Mouse (Mus musculus) adipocyte (in vitro differentiated cells): ENCODE results near the gene Car4.

ENCODE experiments used
- DNase-seq: peaks from one replicate; pipeline ENCODE4 v3.0.0-alpha.2; 2016; ENCODE audit warnings: low spot score

Car4 gene

GRCm38 (mm10) chr11:84958271-84958630 is 665 bp downstream of the Car4 start:
- no peak for DNase-seq

- DNase-seq, result no peak
Observed at GRCm38 (mm10) chr11:84959181-84959580, 1.6 kb downstream of the Car4 start.

- DNase-seq, result peak; percentile 94
Observed at GRCm38 (mm10) chr11:84959701-84960181, 2.2 kb downstream of the Car4 start.

GRCm38 (mm10) chr11:84960291-84960690 is 2.7 kb downstream of the Car4 start:
- no peak for DNase-seq

GRCm38 (mm10) chr11:84960780-84961179 is 3.2 kb downstream of the Car4 start:
- DNase-seq, result peak; percentile 52

- no peak for DNase-seq
Observed at GRCm38 (mm10) chr11:84961571-84961970, 4.0 kb downstream of the Car4 start.

GRCm38 (mm10) chr11:84962536-84962935 is 5.0 kb downstream of the Car4 start:
- DNase-seq, result no peak

GRCm38 (mm10) chr11:84963556-84963955 is 6.0 kb downstream of the Car4 start:
- no peak for DNase-seq

GRCm38 (mm10) chr11:84966696-84967095 is 9.1 kb downstream of the Car4 start:
- DNase-seq, result no peak

GRCm38 (mm10) chr11:84967113-84967512 is 9.5 kb downstream of the Car4 start:
- no peak for DNase-seq

- DNase-seq, result no peak
Observed at GRCm38 (mm10) chr11:84968309-84968708, 10.7 kb downstream of the Car4 start.

GRCm38 (mm10) chr11:84968775-84969174 is 11.2 kb downstream of the Car4 start:
- DNase-seq, result peak; percentile 70

GRCm38 (mm10) chr11:84972067-84972466 is 14.5 kb downstream of the Car4 start:
- no peak for DNase-seq

GRCm38 (mm10) chr11:84973661-84974060 is 16.1 kb downstream of the Car4 start:
- DNase-seq, result no peak

- DNase-seq, result no peak
Observed at GRCm38 (mm10) chr11:84974582-84974981, 17.0 kb downstream of the Car4 start.

- DNase-seq, result no peak
Observed at GRCm38 (mm10) chr11:84976706-84977105, 19.1 kb downstream of the Car4 start.

- DNase-seq, result no peak
Observed at GRCm38 (mm10) chr11:84977385-84977952, 19.9 kb downstream of the Car4 start.

GRCm38 (mm10) chr11:84978113-84978512 is 20.5 kb downstream of the Car4 start:
- no peak for DNase-seq

- DNase-seq, result no peak
Observed at GRCm38 (mm10) chr11:84979351-84979750, 21.8 kb downstream of the Car4 start.

- DNase-seq, result no peak
Observed at GRCm38 (mm10) chr11:84980697-84981096, 23.1 kb downstream of the Car4 start.

- DNase-seq, result no peak
Observed at GRCm38 (mm10) chr11:84985421-84985820, 27.8 kb downstream of the Car4 start.

- DNase-seq, result no peak
Observed at GRCm38 (mm10) chr11:84988341-84988919, 30.8 kb downstream of the Car4 start.

GRCm38 (mm10) chr11:84992996-84993395 is 35.4 kb downstream of the Car4 start:
- no peak for DNase-seq

GRCm38 (mm10) chr11:84995241-84995640 is 37.7 kb downstream of the Car4 start:
- DNase-seq, result no peak
